Mouse (Mus musculus) kidney, adult 2 months (tissue): Measurements from ENCODE around the gene Epb41l3. TPM values are rescaled to one million over a fixed set of nuclear protein-coding genes. Genes with fewer than 3 reads are reported as not detected.

ENCODE experiments used
- DNase-seq: peaks from one replicate; pipeline ENCODE4 v3.0.0; 2021
- H3K27ac ChIP-seq: fragments of 200-500 bp; 2 replicates; pipeline ENCODE4 v1.5.1; 2012; ENCODE audit warnings: low read depth, low read length, control low read depth, inconsistent platforms; ENCODE audit not compliant: insufficient read depth
- H3K27me3 ChIP-seq: fragments of 200-500 bp; replicated peaks from 2 replicates; pipeline ENCODE4 v1.6.1; 2012; ENCODE audit warnings: mild to moderate bottlenecking, moderate library complexity, low read length, inconsistent platforms; ENCODE audit not compliant: control insufficient read depth, insufficient read depth
- H3K36me3 ChIP-seq: fragments of 200-500 bp; 2 replicates; pipeline ENCODE4 v1.6.1; 2012; ENCODE audit warnings: mild to moderate bottlenecking, moderate library complexity, low read length, inconsistent platforms; ENCODE audit not compliant: control insufficient read depth, insufficient read depth
- H3K4me1 ChIP-seq: fragments of 200-500 bp; 2 replicates; pipeline ENCODE4 v1.6.1; 2011; ENCODE audit warnings: low read length; ENCODE audit not compliant: control insufficient read depth, insufficient read depth
- H3K4me3 ChIP-seq: fragments of 200-500 bp; 2 replicates; pipeline ENCODE4 v1.5.1; 2011; ENCODE audit warnings: mild to moderate bottlenecking, low read depth, low read length, control low read depth; ENCODE audit not compliant: insufficient read depth
- CTCF ChIP-seq: fragments of 200-500 bp; conservative IDR thresholded peaks from 2 replicates; pipeline ENCODE4 v1.5.1; 2011; ENCODE audit warnings: low read depth, mild to moderate bottlenecking, control low read depth, low read length, moderate library complexity, mixed read lengths; ENCODE audit not compliant: insufficient read depth, insufficient read length
- POLR2A ChIP-seq: fragments of 200-500 bp; IDR thresholded peaks from one replicate; pipeline ENCODE4 v1.6.1; 2011; ENCODE audit warnings: low read depth, low read length, control low read depth
- WGBS: fragments of 180-500 bp; shearing (Covaris S2); methylation state at CpG from one replicate; pipeline ENCODE4 v1.1.7; 2018; 5-methylcytosine and 5-hydroxymethylcytosine counted together
- polyA plus RNA-seq: library from polyadenylated mRNA; depleted of rRNA; stranded (reverse); fragments of >200 nt; gene quantifications from 2 replicates; pipeline ENCODE4 v1.2.3, GENCODE M21; 2012

Epb41l3 gene
- polyA plus RNA-seq, 1 experiment = 35.5 TPM

- 52% methylated on average over 15 of the region's 15 CpGs for WGBS
- no peak for DNase-seq
- no peaks in the 10 kb centered on the region; the same call in 1 of the 2 replicates for H3K36me3 ChIP-seq
- H3K27ac ChIP-seq = no peak overlapping the region
- no peak for TF ChIP-seq POLR2A
- TF ChIP-seq CTCF = no peak
- H3K4me1 ChIP-seq = no peaks in the 10 kb centered on the region
- H3K4me3 ChIP-seq = no peak overlapping the region
- no peaks in the 10 kb centered on the region for H3K27me3 ChIP-seq
These were observed 132.3 kb downstream of the Epb41l3 start for GRCm38 (mm10) chr17:69207562-69208312.

GRCm38 (mm10) chr17:69211065-69211464 is 135.6 kb downstream of the Epb41l3 start:
- Histone ChIP-seq H3K27ac (no peak overlapping the region), H3K4me3 (no peak overlapping the region), H3K27me3 (no peaks in the 10 kb centered on the region), H3K36me3 (no peaks in the 10 kb centered on the region; the same call in 1 of the 2 replicates), H3K4me1 (no peaks in the 10 kb centered on the region)
- TF ChIP-seq POLR2A = no peak
- no peak for TF ChIP-seq CTCF
- DNase-seq = no peak

- TF ChIP-seq CTCF = no peak
- no peak for TF ChIP-seq POLR2A
- 95% methylated on average over 3 of the region's 3 CpGs for WGBS
- no peak overlapping the region for H3K4me3 ChIP-seq
- H3K27ac ChIP-seq = no peak overlapping the region
- no peaks in the 10 kb centered on the region for H3K36me3 ChIP-seq
- no peaks in the 10 kb centered on the region for H3K27me3 ChIP-seq
- no peak for DNase-seq
- H3K4me1 ChIP-seq = no peaks in the 10 kb centered on the region
These were observed 140.6 kb downstream of the Epb41l3 start for GRCm38 (mm10) chr17:69216120-69216519.

- no peak for TF ChIP-seq CTCF
- TF ChIP-seq POLR2A = no peak
- 85% methylated on average over 7 of the region's 7 CpGs for WGBS
- no peaks in the 10 kb centered on the region; the same call in 1 of the 2 replicates for H3K4me1 ChIP-seq
- no peaks in the 10 kb centered on the region for H3K36me3 ChIP-seq
- no peak for DNase-seq
- no peaks in the 10 kb centered on the region for H3K27me3 ChIP-seq
- no peak overlapping the region for H3K4me3 ChIP-seq
- H3K27ac ChIP-seq = no peak overlapping the region
These were observed 145.4 kb downstream of the Epb41l3 start for GRCm38 (mm10) chr17:69220849-69221248.

GRCm38 (mm10) chr17:69221377-69221776 is 145.9 kb downstream of the Epb41l3 start:
- Histone ChIP-seq H3K4me3 (no peak overlapping the region), H3K4me1 (no peaks in the 10 kb centered on the region; the same call in 1 of the 2 replicates), H3K36me3 (no peaks in the 10 kb centered on the region), H3K27ac (no peak overlapping the region), H3K27me3 (no peaks in the 10 kb centered on the region)
- TF ChIP-seq POLR2A (no peak), CTCF (no peak)
- WGBS = 42% methylated on average over 6 of the region's 6 CpGs
- no peak for DNase-seq

GRCm38 (mm10) chr17:69221966-69222692 is 146.6 kb downstream of the Epb41l3 start:
- 39% methylated on average over 10 of the region's 10 CpGs for WGBS
- DNase-seq = peak; percentile 18
- H3K27ac ChIP-seq = no peak overlapping the region

GRCm38 (mm10) chr17:69225996-69226395 is 150.5 kb downstream of the Epb41l3 start:
- no peak overlapping the region for H3K27ac ChIP-seq
- 88% methylated on average over 7 of the region's 7 CpGs for WGBS
- no peaks in the 10 kb centered on the region for H3K27me3 ChIP-seq
- no peak for TF ChIP-seq CTCF
- TF ChIP-seq POLR2A = no peak
- H3K36me3 ChIP-seq = no peaks in the 10 kb centered on the region
- no peak overlapping the region for H3K4me3 ChIP-seq
- H3K4me1 ChIP-seq = no peaks in the 10 kb centered on the region; the same call in 1 of the 2 replicates
- no peak for DNase-seq

More at GRCm38 (mm10) chr17:69221966-69222692, 146.6 kb downstream of the Epb41l3 start:
- H3K27me3 ChIP-seq = no peaks in the 10 kb centered on the region
- no peaks in the 10 kb centered on the region for H3K36me3 ChIP-seq
- no peak for TF ChIP-seq POLR2A
- no peak for TF ChIP-seq CTCF
- H3K4me3 ChIP-seq = no peak overlapping the region
- H3K4me1 ChIP-seq = no peaks in the 10 kb centered on the region; the same call in 1 of the 2 replicates
